Mouse (Mus musculus): ENCODE results near the gene Irs1. TPM values are rescaled to one million over a fixed set of nuclear protein-coding genes. Genes with fewer than 3 reads are reported as not detected.

The Irs1 gene
- total RNA-seq, 4 experiments from 2014 or later, result 14.8 to 34.3 (median 24.0) TPM

DNA sequence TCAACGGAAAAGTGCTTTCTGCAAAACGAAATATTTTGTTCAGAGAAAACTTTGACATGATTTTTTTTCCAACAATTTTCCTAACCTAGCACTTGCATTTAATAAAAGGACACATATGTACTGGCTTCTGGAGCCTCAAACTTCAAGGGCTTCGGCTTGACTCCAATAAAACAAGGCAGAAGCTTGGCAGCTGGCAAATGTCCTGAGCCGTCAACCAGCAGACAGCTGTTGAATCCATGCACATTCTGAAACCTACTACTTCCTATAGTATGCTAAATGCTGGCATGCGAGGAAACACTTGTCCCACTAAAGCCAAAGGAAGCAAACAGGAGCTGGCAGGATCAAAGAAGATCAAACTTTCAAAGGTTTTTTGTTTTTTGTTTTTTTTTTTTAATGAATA, 33.8 kb downstream of the Irs1 start:
- peak; percentile 41 for DNase-seq (ENCODE audit: low spot score)

- no peak for DNase-seq (ENCODE audit: low spot score)
Measured at GRCm38 (mm10) chr1:82253789-82254445, 37.3 kb downstream of the Irs1 start.

DNA sequence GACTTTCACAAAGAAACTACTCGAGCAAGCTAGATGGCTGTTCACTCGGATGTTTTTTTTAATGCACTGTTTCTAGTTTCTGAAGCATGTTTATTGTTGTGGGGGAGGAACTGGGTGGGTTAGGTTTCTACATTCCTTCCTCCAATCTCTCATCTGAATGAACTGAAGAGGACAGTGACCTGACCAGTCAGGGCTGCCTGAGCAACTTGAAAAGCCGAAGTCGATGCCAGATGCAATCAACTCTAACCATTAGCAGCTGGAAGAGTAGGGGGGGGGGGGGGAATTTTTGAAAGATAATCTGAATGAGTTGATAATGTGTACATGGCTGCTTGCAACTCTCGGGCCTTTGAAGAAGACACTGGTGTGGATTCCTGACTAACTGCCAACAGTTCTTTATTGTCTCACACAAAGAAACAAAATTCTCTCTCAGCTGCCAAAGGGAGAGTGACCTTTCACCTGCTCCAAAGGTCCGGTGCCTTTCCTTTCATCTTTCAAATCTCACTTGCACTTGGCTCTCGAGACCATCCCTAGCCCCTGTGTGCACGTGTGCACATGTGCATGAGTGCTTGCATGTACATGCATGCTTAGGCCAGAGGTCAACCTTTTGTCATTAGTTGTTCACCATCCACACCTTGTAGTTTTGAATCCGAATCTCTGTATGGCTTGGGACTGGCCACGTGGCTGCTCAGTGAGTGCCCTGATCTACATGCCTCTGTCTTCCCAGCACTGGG, 43.8 kb downstream of the Irs1 start:
- no peak for DNase-seq (ENCODE audit: low spot score)

- no peak for DNase-seq (ENCODE audit: low spot score)
Measured at GRCm38 (mm10) chr1:82245002-82245401, 46.2 kb downstream of the Irs1 start.

DNA sequence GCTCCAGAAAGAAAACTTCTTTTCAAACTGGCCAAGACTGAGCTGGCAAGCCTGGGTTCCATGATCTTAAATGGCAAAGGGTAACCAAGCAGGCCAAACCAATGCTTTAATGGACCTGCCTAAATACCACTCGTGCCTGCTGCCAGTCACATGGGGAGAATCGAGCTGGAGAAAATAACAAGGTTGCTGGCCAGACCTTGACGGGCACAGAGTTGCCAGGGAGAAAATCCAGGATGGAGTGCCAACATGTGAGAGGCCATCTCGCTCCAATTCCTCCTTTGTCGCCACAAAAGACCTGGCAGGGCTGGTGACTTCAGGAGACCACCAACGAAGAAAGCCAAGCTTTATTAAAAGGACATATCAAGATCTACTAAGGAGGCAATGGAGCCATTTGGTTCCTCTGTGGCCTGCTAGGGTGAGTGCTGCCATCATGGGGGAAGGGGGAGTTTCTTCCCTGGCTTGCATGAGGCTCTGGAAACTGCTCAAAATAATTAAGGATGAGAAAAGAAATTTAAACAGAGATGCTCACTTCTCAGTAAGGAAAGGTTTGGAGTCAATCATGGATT, 47.9 kb downstream of the Irs1 start:
- peak; percentile 49 for DNase-seq (ENCODE audit: low spot score)

DNA sequence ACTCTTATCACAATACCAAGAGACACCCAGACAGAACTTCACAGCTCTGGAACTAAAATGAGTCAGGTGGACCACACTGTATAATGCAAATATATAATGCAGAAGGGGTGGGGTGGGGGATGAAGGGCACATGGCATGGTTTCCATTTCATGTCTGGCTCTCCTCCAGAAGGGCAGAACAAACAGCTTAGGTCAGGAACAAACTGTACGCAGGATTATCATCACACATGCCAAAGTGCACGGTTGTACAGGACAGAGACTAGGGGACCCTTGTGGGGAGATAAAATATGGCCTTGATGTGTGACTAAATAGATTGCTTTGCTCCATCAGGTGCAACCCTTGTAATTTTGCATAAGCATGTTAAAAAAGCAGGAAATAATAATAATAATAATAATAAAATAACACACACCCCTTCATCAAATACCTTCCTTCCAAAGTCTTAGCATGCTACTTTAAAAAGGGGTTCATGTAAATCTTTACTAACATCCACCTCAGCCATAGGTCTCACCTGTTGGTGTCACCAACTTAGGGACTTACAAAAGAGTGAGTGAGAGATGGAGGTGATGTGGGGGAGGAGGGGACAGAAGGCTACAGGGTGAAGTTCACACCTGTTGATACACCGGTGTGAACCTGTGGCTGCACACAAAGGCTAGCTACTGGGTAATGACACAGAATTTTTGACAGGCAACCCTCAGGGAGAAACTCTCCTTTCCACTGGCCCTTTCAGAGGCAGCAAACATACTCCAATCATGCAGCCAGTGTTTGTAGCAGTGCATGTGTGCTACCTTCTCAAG, 51.6 kb downstream of the Irs1 start:
- DNase-seq (ENCODE audit: low spot score), result no peak

GRCm38 (mm10) chr1:82238245-82238644, 53.0 kb downstream of the Irs1 start:
- DNase-seq (ENCODE audit: low spot score), result no peak

- no peak for DNase-seq (ENCODE audit: low spot score)
Measured at GRCm38 (mm10) chr1:82235455-82236104, 55.6 kb downstream of the Irs1 start.

GRCm38 (mm10) chr1:82234616-82235015, 56.6 kb downstream of the Irs1 start:
- no peak for DNase-seq (ENCODE audit: low spot score)

GRCm38 (mm10) chr1:82232812-82233211, 58.4 kb downstream of the Irs1 start, which contains the start of gene Gm9747:
Gm9747 (plus strand) TSS chr1:82233112.
- no peak for DNase-seq (ENCODE audit: low spot score)

DNA sequence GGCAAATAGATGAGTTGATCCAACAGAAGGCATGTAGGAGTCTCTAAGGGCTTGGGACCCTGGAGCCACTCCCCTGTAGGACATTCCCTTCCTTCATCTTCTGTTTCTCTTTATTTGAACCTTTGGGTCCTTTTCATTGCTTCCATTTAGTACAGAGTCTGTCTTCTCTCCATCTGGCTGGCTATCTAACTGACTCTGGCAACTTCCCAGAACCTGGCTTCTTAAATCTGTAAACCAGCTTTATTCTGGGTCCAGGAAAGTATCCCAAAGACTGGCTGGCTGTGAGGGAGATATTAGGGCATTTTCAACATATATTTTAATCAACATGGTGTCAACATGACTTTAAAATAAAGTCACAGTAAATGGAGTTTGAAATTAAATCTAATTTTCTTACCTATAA, 62.4 kb downstream of the Irs1 start:
- DNase-seq (ENCODE audit: low spot score), result no peak

DNA sequence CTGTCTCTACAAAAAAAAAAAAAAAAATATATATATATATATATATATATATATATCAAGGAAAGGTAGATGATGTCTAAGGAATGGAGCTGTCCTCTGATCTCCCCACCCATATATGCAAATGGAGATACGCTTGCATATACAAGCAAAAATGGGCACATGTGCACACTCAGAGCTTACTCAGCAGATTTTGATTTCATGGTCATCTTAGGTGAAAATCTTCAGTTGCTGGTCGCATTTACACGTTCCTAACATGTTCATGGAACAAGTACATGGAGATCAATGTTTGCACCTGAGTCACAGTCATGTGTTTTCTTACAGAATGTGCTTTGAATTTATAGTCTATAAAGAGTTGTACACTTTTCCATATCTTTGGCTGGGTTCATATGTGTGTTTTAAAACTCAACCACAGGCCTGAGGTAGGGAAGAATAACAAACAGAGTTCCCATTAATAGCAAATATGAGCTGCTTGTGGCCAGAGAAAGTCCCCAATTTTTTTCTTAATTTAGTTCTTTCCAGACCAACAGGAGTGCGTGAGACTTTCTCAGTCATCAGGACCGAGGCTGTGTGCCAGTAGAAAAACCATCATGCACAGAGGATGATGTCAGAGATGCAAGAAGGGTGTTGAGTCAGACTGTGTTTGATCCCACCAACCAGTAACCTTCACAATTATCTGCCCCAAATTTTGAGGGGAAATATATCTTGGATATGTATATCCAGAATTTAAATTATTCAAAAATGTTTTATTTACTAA, 68.0 kb downstream of the Irs1 start:
- DNase-seq (ENCODE audit: low spot score), result no peak

DNA sequence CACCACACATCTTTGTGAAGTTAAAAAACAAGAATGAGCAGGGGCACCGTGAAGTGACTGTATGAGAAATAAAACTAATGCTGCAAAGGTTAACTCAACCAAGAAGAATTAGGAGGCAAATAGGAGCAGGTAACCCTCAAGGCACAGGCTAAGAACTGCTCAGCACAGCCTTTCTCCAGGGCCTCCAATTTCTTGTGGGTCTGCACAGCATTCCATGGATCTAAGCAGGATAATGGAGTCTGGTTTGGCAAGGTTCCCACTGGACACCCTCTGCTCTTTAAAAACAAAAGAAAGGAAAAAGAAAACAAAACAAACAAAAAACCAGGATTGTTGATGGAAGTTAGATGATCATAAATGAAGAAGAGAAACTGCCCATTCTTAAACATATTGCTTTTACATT, 69.8 kb downstream of the Irs1 start:
- DNase-seq (ENCODE audit: low spot score), result no peak

DNA sequence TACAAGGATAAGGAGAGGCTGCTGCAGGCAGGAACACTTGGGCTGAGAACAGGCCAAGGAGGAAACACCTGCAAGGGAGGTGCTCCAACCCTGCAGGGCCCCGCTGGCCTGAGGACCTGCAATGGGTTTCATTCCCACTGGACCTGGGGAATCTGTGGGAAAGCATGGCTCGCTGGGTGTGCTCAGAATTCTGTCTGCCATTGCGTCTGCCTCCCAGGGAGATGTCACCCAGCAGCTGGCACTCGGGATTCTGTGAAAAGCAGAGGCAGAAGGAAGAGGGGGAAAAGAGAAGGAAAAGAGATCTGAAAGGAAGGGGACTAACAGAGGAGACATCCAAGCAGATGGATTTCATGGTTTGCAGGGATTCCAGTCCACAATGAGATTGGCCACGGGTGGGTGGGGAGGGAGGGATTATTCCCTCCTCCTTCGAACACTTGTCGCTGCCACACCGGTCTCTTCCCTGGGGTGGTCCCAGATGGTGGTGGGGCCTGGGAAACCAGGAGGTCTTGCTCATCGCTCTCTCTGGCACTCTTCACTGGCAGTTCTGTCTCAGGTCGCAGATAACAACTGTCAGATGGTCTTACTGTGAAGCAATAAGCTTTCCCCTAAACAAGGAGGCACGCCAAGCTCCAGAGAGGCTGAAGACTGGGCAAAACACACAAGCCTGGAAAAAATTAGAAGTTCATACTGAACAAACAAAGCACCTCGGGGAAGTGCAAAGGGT, 70.4 kb downstream of the Irs1 start:
- DNase-seq (ENCODE audit: low spot score), result no peak

GRCm38 (mm10) chr1:82207511-82207910, 83.7 kb downstream of the Irs1 start:
- DNase-seq (ENCODE audit: low spot score), result peak; percentile 9

GRCm38 (mm10) chr1:82200636-82201035, 90.6 kb downstream of the Irs1 start:
- peak; percentile 36 for DNase-seq (ENCODE audit: low spot score)

GRCm38 (mm10) chr1:82199918-82200317, 91.3 kb downstream of the Irs1 start:
- DNase-seq (ENCODE audit: low spot score), result peak; percentile 31

DNA sequence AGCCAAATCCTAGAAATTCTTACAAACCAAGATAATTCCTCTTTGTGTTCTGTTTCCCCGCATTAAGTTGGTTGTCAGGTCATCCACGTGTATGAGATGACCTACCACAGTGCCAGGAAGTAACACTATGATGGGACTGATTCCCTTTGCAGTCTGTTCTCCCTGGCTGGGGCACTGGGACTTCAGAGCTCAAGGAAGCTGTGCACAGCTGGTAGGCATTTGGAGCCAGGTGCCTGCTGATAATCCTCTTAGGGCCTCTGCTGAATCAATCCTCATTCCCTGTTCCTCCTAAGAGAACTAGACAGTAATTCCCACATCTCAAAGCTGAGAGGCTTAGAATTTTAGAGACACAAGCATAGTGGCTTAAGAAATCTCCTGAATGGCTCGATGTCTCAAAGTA, 99.6 kb downstream of the Irs1 start:
- DNase-seq (ENCODE audit: low spot score), result no peak

- DNase-seq (ENCODE audit: low spot score), result peak; percentile 38
Measured at GRCm38 (mm10) chr1:82189516-82189915, 101.7 kb downstream of the Irs1 start.

- DNase-seq (ENCODE audit: low spot score), result no peak
Measured at GRCm38 (mm10) chr1:82188549-82189231, 102.5 kb downstream of the Irs1 start.

Data from heart, adult 8-10 months (tissue).